Mouse (Mus musculus) gastrocnemius, postnatal 14 days (tissue): Measurements from ENCODE around the gene Olfr616. TPM values are rescaled to one million over a fixed set of nuclear protein-coding genes. Genes with fewer than 3 reads are reported as not detected.
"Not testable (repeated sequence)": the region's sequence is repeated elsewhere in the genome, so short reads cannot be mapped to it uniquely, and the experiment has no call there.

Source experiments
- DNase-seq: peaks from one replicate; pipeline ENCODE4 v3.0.0; 2021; ENCODE audit warnings: mixed read lengths
- intact Hi-C: fragments of 180-260 bp; cut with DNase I; formaldehyde crosslinking; loops from one replicate; pipeline ENCODE4 v1.15.1; 2025; ENCODE audit warnings: low total_unique reads
- long read RNA-seq, 2 experiments: library from polyadenylated mRNA; stranded (forward); transcript quantifications; one replicate each; pipeline ENCODE4 v2.0.0; 2021
- microRNA-seq, 2 experiments: library from miRNA; unstranded; fragments of <30 nt; microRNA quantifications; one replicate each; pipeline ENCODE4 v1.2.0; 2021
- total RNA-seq, 2 experiments: library from RNA; stranded (reverse); gene quantifications; 2 replicates each; pipeline ENCODE4 v1.2.3; 2021

Gene Olfr616
- not detected for total RNA-seq
- long read RNA-seq, experiment 1, result 0 reads
- long read RNA-seq, experiment 2, result 0 reads

DNA sequence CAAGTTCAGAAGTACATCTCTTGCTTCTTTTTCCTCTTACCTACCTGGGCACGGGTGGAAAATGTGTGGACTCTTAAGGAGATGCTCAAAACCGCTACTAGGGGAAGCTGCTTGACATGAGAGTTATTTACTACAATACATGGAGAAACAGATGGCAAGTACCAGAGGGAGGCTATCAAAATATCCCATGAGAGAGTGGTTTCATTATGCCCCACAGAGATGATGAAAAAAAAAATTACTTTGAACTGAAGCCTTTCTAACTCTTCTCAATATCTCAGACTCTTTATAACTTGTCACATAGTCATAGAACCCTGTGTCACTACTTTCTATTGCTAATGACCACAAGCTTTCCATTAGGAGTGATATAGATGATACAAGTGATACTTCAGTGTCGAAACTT, at the start of gene Olfr616:
Gene Olfr616, minus strand, starts transcription at position 101 of the 400 bp plus-strand sequence.
- intact Hi-C loops, result no loop called here
- no peak for DNase-seq

DNA sequence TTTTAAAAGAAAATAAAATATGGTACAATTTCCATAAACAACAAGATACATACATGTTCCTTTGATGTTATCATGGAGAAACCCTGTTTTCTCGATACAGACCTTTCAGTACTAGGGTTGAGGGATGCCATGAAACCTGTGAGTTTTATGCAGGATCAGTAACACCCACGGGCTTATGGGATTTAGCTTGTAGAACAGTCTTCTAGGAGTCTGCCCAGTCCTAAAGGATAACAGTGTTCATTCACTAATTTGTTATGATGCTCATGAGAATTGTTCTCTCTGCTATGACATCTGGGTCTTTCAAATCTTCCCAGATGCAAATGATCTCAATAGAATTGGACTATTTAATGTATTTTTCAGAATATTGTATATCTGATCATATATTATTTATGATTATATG, 43.5 kb upstream of the Olfr616 start, which contains the start of gene Olfr620:
Gene Olfr620, minus strand, starts transcription at position 101 of the 400 bp plus-strand sequence.
- intact Hi-C loops, result no loop called here
- DNase-seq, result no peak

DNA sequence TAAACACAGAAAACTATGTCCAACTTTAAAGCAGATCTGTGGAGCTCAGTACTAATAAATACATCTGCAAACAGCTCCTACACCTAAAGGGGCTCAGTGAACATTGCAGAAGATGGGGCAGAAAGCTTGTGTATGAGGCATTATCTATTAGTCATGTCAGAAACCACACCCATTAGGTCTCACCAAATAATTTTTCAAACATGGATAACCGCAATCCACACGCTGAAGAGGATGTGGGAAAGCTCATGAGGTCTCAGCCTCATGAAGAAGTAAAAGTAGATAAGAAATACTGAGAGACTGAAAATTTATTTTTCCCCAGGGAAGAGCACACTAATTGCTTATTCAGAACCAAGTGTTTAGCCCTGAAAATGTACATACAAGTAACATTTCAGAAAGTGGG, 38.5 kb upstream of the Olfr616 start:
- intact Hi-C loops, result no loop called here
- DNase-seq, result no peak

DNA sequence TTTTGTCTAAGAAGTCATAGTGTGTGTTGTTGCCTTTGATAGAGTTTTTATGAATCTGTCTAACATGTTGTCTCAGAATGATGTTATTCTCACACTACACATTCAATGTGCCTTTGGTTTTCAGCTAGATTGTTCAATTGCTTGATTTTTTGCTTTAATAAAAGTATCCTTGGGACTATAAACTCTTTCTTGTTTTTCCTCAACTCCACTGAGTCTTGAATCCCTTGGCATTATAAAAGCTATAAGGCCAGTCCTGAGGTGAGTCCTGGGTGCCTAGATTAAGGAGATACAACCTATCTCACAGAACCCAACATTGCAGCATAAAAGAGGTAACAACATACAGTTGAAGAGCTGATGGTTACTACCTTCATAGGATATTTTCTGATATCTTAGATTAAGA, 31.3 kb upstream of the Olfr616 start, which contains the start of gene Olfr619:
Gene Olfr619, plus strand, starts transcription at position 301 of the 400 bp plus-strand sequence.
- intact Hi-C loops, result no loop called here
- no peak for DNase-seq

DNA sequence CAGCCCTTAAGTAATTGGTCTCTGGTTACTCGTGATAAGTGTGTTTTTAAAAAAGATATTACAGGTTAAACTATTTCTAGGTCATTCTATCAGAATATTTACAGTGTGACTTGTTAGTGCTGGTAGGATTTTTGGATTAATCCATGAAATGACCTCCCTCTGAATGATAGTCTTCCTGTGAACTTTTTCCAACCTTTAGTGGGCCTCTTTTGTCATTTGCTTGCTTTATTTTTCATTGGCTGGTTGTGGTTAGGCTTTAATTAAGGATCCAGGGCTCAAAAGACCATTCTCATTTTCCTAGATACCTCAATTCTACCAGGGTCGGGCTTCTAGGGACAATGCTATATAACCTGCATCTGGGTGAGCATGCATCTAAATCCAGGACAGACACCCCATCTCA, 20.9 kb upstream of the Olfr616 start, which contains the start of gene Olfr618:
Gene Olfr618, plus strand, starts transcription at position 301 of the 400 bp plus-strand sequence.
- intact Hi-C loops, result no loop called here
- no peak for DNase-seq

DNA sequence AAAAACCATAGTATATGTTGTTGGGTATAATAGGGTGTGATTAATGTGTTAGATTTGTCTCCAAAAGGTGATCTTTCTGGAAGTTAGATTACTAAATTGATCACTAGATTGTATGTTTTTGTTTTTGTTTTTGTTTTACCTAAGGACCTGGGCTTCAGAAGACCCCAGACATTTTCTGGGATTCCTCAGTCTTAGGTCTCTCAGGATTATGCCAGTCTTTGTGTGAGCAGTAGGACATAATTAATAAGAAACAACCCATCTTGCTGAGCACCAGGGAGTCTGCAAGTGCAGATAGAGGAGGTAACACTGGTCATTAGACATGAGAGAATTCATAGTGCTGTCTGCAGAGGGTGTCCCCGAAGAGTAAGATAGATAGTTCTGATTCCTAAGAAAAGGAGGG, 3.8 kb upstream of the Olfr616 start, which contains the start of gene Olfr617:
Gene Olfr617, plus strand, starts transcription at position 301 of the 400 bp plus-strand sequence.
- intact Hi-C loops, result no loop called here
- DNase-seq, result no peak

DNA sequence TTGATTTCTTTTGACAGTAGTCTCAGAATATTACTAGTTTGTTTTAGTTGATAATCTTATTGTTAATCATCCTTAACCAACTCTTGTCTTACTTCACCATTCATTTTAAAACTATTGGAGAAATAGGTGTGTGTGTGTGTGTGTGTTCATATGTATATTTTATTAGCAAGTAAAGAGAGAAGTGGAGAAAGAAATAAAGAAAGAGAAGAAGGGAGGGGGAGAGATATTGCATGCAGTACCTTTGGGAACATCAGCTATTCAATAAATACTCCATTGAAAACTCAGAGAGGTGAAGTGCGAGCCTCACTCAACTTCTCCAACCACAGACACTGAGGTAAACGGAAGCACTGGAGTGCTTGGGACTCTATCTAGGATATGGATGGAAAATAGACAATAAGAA, 13.2 kb downstream of the Olfr616 start, which contains the start of gene Olfr615:
Gene Olfr615, plus strand, starts transcription at position 301 of the 400 bp plus-strand sequence.
- intact Hi-C loops, result loop anchor here (10.0 kb wide), 1 partner anchor 659 kb away; the partner anchor contains the start of gene Trim6
- no peak for DNase-seq

DNA sequence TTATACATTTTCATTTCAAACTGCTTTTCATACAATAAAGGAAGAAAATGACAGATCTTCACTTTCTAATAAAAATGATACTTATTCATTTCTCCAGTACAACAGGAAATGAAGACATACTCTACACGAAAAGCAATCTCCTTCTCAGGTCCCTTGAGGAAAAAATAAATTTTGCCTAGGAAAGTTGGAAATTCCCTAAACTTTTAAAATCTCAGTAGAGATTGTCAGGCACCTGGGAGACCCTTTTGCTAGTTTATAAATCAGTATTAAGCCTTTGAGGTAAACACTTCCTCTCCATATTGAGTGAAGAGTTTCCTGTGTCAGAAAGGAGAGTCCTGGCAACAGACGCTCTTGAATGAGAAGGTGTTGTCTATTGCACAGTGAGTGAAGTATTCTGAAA, 21.2 kb downstream of the Olfr616 start, which contains the start of gene Olfr613:
Gene Olfr613, plus strand, starts transcription at position 301 of the 400 bp plus-strand sequence.
- intact Hi-C loops, result no loop called here

DNA sequence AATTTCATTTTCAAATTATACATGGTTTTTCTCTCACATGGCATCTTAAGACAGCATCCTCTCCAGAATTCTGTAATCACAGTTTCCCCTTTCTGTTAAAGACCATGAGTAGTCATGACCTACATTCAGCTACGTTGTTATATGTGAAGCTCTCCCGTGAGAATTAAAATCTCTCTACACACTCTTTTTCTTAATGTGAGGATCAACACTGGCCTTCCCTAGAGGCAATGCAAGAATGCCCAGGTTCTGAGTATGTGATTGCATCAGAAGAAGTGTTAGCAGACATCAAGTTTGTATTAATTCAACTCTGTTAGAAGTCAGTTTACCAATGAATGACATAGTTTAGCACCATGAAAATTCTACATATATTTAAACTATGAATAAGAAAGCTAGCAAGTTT, 26.3 kb downstream of the Olfr616 start, which contains the start of gene Olfr612:
Gene Olfr612, minus strand, starts transcription at position 101 of the 400 bp plus-strand sequence.
- intact Hi-C loops, DNase-seq: not testable (repeated sequence)

More for the DNA sequence above, 21.2 kb downstream of the Olfr616 start, which contains the start of gene Olfr613:
- DNase-seq, result no peak

DNA sequence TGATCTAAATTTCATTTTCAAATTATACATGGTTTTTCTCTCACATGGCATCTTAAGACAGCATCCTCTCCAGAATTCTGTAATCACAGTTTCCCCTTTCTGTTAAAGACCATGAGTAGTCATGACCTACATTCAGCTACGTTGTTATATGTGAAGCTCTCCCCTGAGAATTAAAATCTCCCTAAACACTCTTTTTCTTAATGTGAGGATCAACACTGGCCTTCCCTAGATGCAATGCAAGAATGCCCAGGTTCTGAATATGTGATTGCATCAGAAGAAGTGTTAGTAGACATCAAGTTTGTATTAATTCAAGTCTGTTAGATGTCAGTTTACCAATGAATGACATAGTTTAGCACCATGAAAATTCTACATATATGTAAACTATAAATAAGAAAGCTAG, 48.2 kb downstream of the Olfr616 start, which contains the start of gene Olfr611:
Gene Olfr611, minus strand, starts transcription at position 101 of the 400 bp plus-strand sequence.
- intact Hi-C loops, DNase-seq: not testable (repeated sequence)

Small RNA genes within 50 kb of the gene (microRNA-seq; reads per million reads assigned to microRNA genes)
- gene Gm26506, result 0 reads per million in 2 experiments

Other genes starting within 250 kb of the Olfr616 start
- gene Olfr598, start 245.6 kb downstream of the Olfr616 start, total RNA-seq, result not detected
- gene Olfr599, start 233.2 kb downstream of the Olfr616 start, total RNA-seq, result not detected
- not detected for gene Olfr600, start 219.5 kb downstream of the Olfr616 start, total RNA-seq
- gene Olfr601, start 206.5 kb downstream of the Olfr616 start, total RNA-seq, result not detected
- not detected for gene Olfr603, start 183.0 kb downstream of the Olfr616 start, total RNA-seq
- gene Usp17lc, start 154.1 kb downstream of the Olfr616 start, total RNA-seq, result not detected
- gene Olfr605, start 123.7 kb downstream of the Olfr616 start, total RNA-seq, result not detected
- not detected for gene Olfr606, start 120.1 kb downstream of the Olfr616 start, total RNA-seq
- gene Olfr607, start 105.0 kb downstream of the Olfr616 start, total RNA-seq, result not detected
- gene Olfr608, start 99.3 kb downstream of the Olfr616 start, total RNA-seq, result not detected
- gene Olfr609, start 71.1 kb downstream of the Olfr616 start, total RNA-seq, result not detected
- gene Olfr610, start 57.0 kb downstream of the Olfr616 start, total RNA-seq, result not detected
- not detected for gene Olfr611, start 48.3 kb downstream of the Olfr616 start, total RNA-seq
- not detected for gene Olfr612, start 26.4 kb downstream of the Olfr616 start, total RNA-seq
- not detected for gene Olfr613, start 21.1 kb downstream of the Olfr616 start, total RNA-seq
- not detected for gene Olfr615, start 13.1 kb downstream of the Olfr616 start, total RNA-seq
- not detected for gene Olfr617, start 3.9 kb upstream of the Olfr616 start, total RNA-seq
- gene Olfr618, start 21.0 kb upstream of the Olfr616 start, total RNA-seq, result not detected
- not detected for gene Olfr619, start 31.4 kb upstream of the Olfr616 start, total RNA-seq
- gene Olfr620, start 43.4 kb upstream of the Olfr616 start, total RNA-seq, result not detected
- not detected for gene Olfr622, start 73.6 kb upstream of the Olfr616 start, total RNA-seq
- gene Olfr623, start 94.6 kb upstream of the Olfr616 start, total RNA-seq, result not detected
- gene Olfr624, start 102.0 kb upstream of the Olfr616 start, total RNA-seq, result not detected
- gene Olfr625-ps1, start 113.6 kb upstream of the Olfr616 start, total RNA-seq, result not detected
- not detected for gene Olfr243, start 145.5 kb upstream of the Olfr616 start, total RNA-seq
- gene Olfr628, start 161.2 kb upstream of the Olfr616 start, total RNA-seq, result not detected
- gene Olfr629, start 175.8 kb upstream of the Olfr616 start, total RNA-seq, result not detected
- not detected for gene Olfr630, start 188.2 kb upstream of the Olfr616 start, total RNA-seq
- gene Olfr69, start 202.5 kb upstream of the Olfr616 start, total RNA-seq, result not detected
- not detected for gene Olfr68, start 210.6 kb upstream of the Olfr616 start, total RNA-seq
- not detected for gene Olfr67, start 222.7 kb upstream of the Olfr616 start, total RNA-seq
- gene Hbb-bt, start 244.9 kb upstream of the Olfr616 start, total RNA-seq, result 100 to 1,000 TPM; 114 to 127 TPM